Mouse (Mus musculus) neural tube, embryonic 12.5 days (tissue): ENCODE measurements around the gene S1pr3. TPM values are rescaled to one million over a fixed set of nuclear protein-coding genes. Genes with fewer than 3 reads are reported as not detected.

ENCODE experiments used
- ATAC-seq: fragments of 200-750 bp; cut with Nextera tagmentation; 2 replicates; pipeline ENCODE4 v1.8.0; 2017; ENCODE audit warnings: low read depth, mild to moderate bottlenecking, moderate TSS enrichment, moderate library complexity; ENCODE audit not compliant: low FRiP score
- H3K27ac ChIP-seq: fragments of 300-500 bp; sonication (generic); 2 replicates; pipeline ENCODE4 v1.5.1; 2016
- H3K27me3 ChIP-seq: fragments of 300-500 bp; sonication (generic); replicated peaks from 2 replicates; pipeline ENCODE4 v1.6.1; 2016; ENCODE audit warnings: mild to moderate bottlenecking
- H3K36me3 ChIP-seq: fragments of 300-500 bp; sonication (generic); 2 replicates; pipeline ENCODE4 v1.6.1; 2016; ENCODE audit warnings: mild to moderate bottlenecking
- H3K4me1 ChIP-seq: fragments of 300-500 bp; sonication (generic); 2 replicates; pipeline ENCODE4 v1.6.1; 2016
- H3K4me2 ChIP-seq: fragments of 300-500 bp; sonication (generic); replicated peaks from 2 replicates; pipeline ENCODE4 v1.6.1; 2016; ENCODE audit warnings: mild to moderate bottlenecking
- H3K4me3 ChIP-seq: fragments of 300-500 bp; sonication (generic); 2 replicates; pipeline ENCODE4 v1.5.1; 2016
- H3K9ac ChIP-seq: fragments of 300-500 bp; sonication (generic); 2 replicates; pipeline ENCODE4 v1.6.1; 2016; ENCODE audit warnings: mild to moderate bottlenecking
- H3K9me3 ChIP-seq: fragments of 300-500 bp; sonication (generic); 2 replicates; pipeline ENCODE4 v1.6.1; 2016; ENCODE audit warnings: mild to moderate bottlenecking
- WGBS: fragments of 180-500 bp; shearing (Covaris S2); methylation state at CpG from one replicate; pipeline ENCODE4 v1.1.7; 2016; 5-methylcytosine and 5-hydroxymethylcytosine counted together
- polyA plus RNA-seq: library from polyadenylated mRNA; unstranded; fragments of >200 nt; fragmentation: Nextera tagmentation; extraction: Ambion mirVana; gene quantifications from 2 replicates; pipeline ENCODE4 v1.2.1, GENCODE M21; 2016

The S1pr3 gene
- polyA plus RNA-seq, 1 experiment from 2014 or later = 30.2 TPM

- peak overlapping the region; percentile 64 for H3K4me2 ChIP-seq
- ATAC-seq = no peak
- 0 out of 2 replicates have a peak overlapping the region, but pooled peaks have one; percentile 36 for H3K4me3 ChIP-seq
- WGBS = 79% methylated on average over 6 of the region's 6 CpGs
- H3K9ac ChIP-seq = no peak overlapping the region
- peaks cover 15% of the 10 kb centered on the region for H3K4me1 ChIP-seq
- no peaks in the 10 kb centered on the region for H3K9me3 ChIP-seq
- H3K27ac ChIP-seq = no peak overlapping the region
- 0 out of 2 replicates have a peak, but pooled peaks cover 5% of the 10 kb centered on the region for H3K36me3 ChIP-seq
- H3K27me3 ChIP-seq = peaks cover 32% of the 10 kb centered on the region
Measured at GRCm38 (mm10) chr13:51409936-51410481, 1.6 kb downstream of the S1pr3 start.

- no peak overlapping the region for H3K27ac ChIP-seq
Measured at GRCm38 (mm10) chr13:51411243-51411642, 2.8 kb downstream of the S1pr3 start.

GRCm38 (mm10) chr13:51411696-51412430 is 3.4 kb downstream of the S1pr3 start:
- Histone ChIP-seq H3K4me2 (peak overlapping the region; percentile 64), H3K9ac (no peak overlapping the region), H3K27me3 (peaks cover 30% of the 10 kb centered on the region), H3K27ac (no peak overlapping the region), H3K4me1 (peaks cover 18% of the 10 kb centered on the region), H3K4me3 (no peak overlapping the region; the same call in 1 of the 2 replicates), H3K9me3 (no peaks in the 10 kb centered on the region), H3K36me3 (0 out of 2 replicates have a peak, but pooled peaks cover 5% of the 10 kb centered on the region)
- 65% methylated on average over 12 of the region's 12 CpGs for WGBS
- ATAC-seq = no peak

More at GRCm38 (mm10) chr13:51411243-51411642, 2.8 kb downstream of the S1pr3 start:
- H3K4me1 ChIP-seq = peaks cover 15% of the 10 kb centered on the region
- peak overlapping the region; percentile 11; the same call in 1 of the 2 replicates for H3K4me3 ChIP-seq
- peak overlapping the region; percentile 64 for H3K4me2 ChIP-seq
- 68% methylated on average over 9 of the region's 9 CpGs for WGBS
- H3K36me3 ChIP-seq = 0 out of 2 replicates have a peak, but pooled peaks cover 5% of the 10 kb centered on the region
- ATAC-seq = no peak
- no peaks in the 10 kb centered on the region for H3K9me3 ChIP-seq
- no peak overlapping the region for H3K9ac ChIP-seq
- peaks cover 32% of the 10 kb centered on the region for H3K27me3 ChIP-seq

- ATAC-seq = no peak
- Histone ChIP-seq H3K36me3 (0 out of 2 replicates have a peak, but pooled peaks cover 5% of the 10 kb centered on the region), H3K27me3 (peaks cover 16% of the 10 kb centered on the region; the same call in 1 of the 2 replicates), H3K4me2 (no peak overlapping the region), H3K4me3 (no peak overlapping the region), H3K9me3 (no peaks in the 10 kb centered on the region), H3K27ac (no peak overlapping the region), H3K4me1 (peaks cover 24% of the 10 kb centered on the region), H3K9ac (no peak overlapping the region)
- WGBS = 65% methylated on average over 3 of the region's 3 CpGs
Measured at GRCm38 (mm10) chr13:51413461-51413860, 5.0 kb downstream of the S1pr3 start.

- Histone ChIP-seq H3K9me3 (no peaks in the 10 kb centered on the region), H3K4me3 (no peak overlapping the region), H3K4me1 (peaks cover 19% of the 10 kb centered on the region), H3K4me2 (no peak overlapping the region), H3K9ac (no peak overlapping the region), H3K27ac (no peak overlapping the region), H3K27me3 (no peaks in the 10 kb centered on the region; the same call in 1 of the 2 replicates), H3K36me3 (0 out of 2 replicates have a peak, but pooled peaks cover 5% of the 10 kb centered on the region)
- 89% methylated on average over 11 of the region's 11 CpGs for WGBS
- no peak for ATAC-seq
Measured at GRCm38 (mm10) chr13:51416727-51417126, 8.3 kb downstream of the S1pr3 start.

- H3K9ac ChIP-seq = peak overlapping the region; percentile 44
- peaks cover 19% of the 10 kb centered on the region for H3K4me1 ChIP-seq
- no peaks in the 10 kb centered on the region; the same call in 1 of the 2 replicates for H3K27me3 ChIP-seq
- no peak for ATAC-seq
- peak overlapping the region; percentile 53 for H3K4me2 ChIP-seq
- H3K36me3 ChIP-seq = 0 out of 2 replicates have a peak, but pooled peaks cover 5% of the 10 kb centered on the region
- no peak overlapping the region for H3K27ac ChIP-seq
- peak overlapping the region; percentile 13; the same call in 1 of the 2 replicates for H3K4me3 ChIP-seq
- H3K9me3 ChIP-seq = no peaks in the 10 kb centered on the region
- WGBS = 68% methylated on average over 6 of the region's 6 CpGs
Measured at GRCm38 (mm10) chr13:51417796-51418195, 9.4 kb downstream of the S1pr3 start.

- Histone ChIP-seq H3K4me2 (peak overlapping the region; percentile 53), H3K36me3 (0 out of 2 replicates have a peak, but pooled peaks cover 5% of the 10 kb centered on the region), H3K4me3 (no peak overlapping the region), H3K27me3 (no peaks in the 10 kb centered on the region; the same call in 1 of the 2 replicates), H3K9ac (peak overlapping the region; percentile 44; the same call in 1 of the 2 replicates), H3K27ac (no peak overlapping the region), H3K4me1 (peaks cover 19% of the 10 kb centered on the region), H3K9me3 (no peaks in the 10 kb centered on the region)
- WGBS = 6% methylated on average over 20 of the region's 20 CpGs
- peak; percentile 71 for ATAC-seq
Measured at GRCm38 (mm10) chr13:51418268-51418941, 10.0 kb downstream of the S1pr3 start.

GRCm38 (mm10) chr13:51418942-51419451 is 10.6 kb downstream of the S1pr3 start:
- 78% methylated on average over 19 of the region's 19 CpGs for WGBS
- peak overlapping the region; percentile 53 for H3K4me2 ChIP-seq
- H3K9ac ChIP-seq = no peak overlapping the region
- 0 out of 2 replicates have a peak, but pooled peaks cover 5% of the 10 kb centered on the region for H3K36me3 ChIP-seq
- ATAC-seq = peak; percentile 28
- H3K4me3 ChIP-seq = no peak overlapping the region
- H3K4me1 ChIP-seq = peaks cover 19% of the 10 kb centered on the region
- H3K9me3 ChIP-seq = no peaks in the 10 kb centered on the region
- no peaks in the 10 kb centered on the region; the same call in 1 of the 2 replicates for H3K27me3 ChIP-seq
- H3K27ac ChIP-seq = no peak overlapping the region

- Histone ChIP-seq H3K4me3 (no peak overlapping the region), H3K27me3 (no peaks in the 10 kb centered on the region; the same call in 1 of the 2 replicates), H3K9me3 (no peaks in the 10 kb centered on the region), H3K4me2 (no peak overlapping the region), H3K9ac (no peak overlapping the region), H3K27ac (no peak overlapping the region), H3K4me1 (peaks cover 19% of the 10 kb centered on the region), H3K36me3 (0 out of 2 replicates have a peak, but pooled peaks cover 4% of the 10 kb centered on the region)
- no peak for ATAC-seq
- 89% methylated on average over 15 of the region's 15 CpGs for WGBS
Measured at GRCm38 (mm10) chr13:51419501-51419900, 11.1 kb downstream of the S1pr3 start.

- H3K36me3 ChIP-seq = no peaks in the 10 kb centered on the region
- H3K27ac ChIP-seq = no peak overlapping the region
- H3K27me3 ChIP-seq = no peaks in the 10 kb centered on the region; the same call in 1 of the 2 replicates
- H3K4me3 ChIP-seq = no peak overlapping the region
- no peak overlapping the region for H3K4me2 ChIP-seq
- H3K4me1 ChIP-seq = peaks cover 19% of the 10 kb centered on the region
- ATAC-seq = no peak
- H3K9me3 ChIP-seq = no peaks in the 10 kb centered on the region
- H3K9ac ChIP-seq = no peak overlapping the region
- 89% methylated on average over 9 of the region's 9 CpGs for WGBS
Measured at GRCm38 (mm10) chr13:51420861-51421260, 12.4 kb downstream of the S1pr3 start.

GRCm38 (mm10) chr13:51423647-51424046 is 15.2 kb downstream of the S1pr3 start:
- no peaks in the 10 kb centered on the region for H3K36me3 ChIP-seq
- no peak overlapping the region for H3K9ac ChIP-seq
- no peaks in the 10 kb centered on the region for H3K4me1 ChIP-seq
- WGBS = 77% methylated on average over 9 of the region's 9 CpGs
- no peak overlapping the region for H3K27ac ChIP-seq
- H3K9me3 ChIP-seq = no peaks in the 10 kb centered on the region
- no peak for ATAC-seq
- H3K4me2 ChIP-seq = no peak overlapping the region
- no peaks in the 10 kb centered on the region; the same call in 1 of the 2 replicates for H3K27me3 ChIP-seq
- no peak overlapping the region for H3K4me3 ChIP-seq
